Mouse (Mus musculus) limb, embryonic 14.5 days (tissue): Measurements from ENCODE around the gene Gpr137b. TPM values are rescaled to one million over a fixed set of nuclear protein-coding genes. Genes with fewer than 3 reads are reported as not detected.
"Not testable (repeated sequence)": the region's sequence is repeated elsewhere in the genome, so short reads cannot be mapped to it uniquely, and the experiment has no call there.

Source experiments
- ATAC-seq: fragments of 200-750 bp; cut with Nextera tagmentation; 2 replicates; pipeline ENCODE4 v1.8.0; 2017; ENCODE audit warnings: low read depth, moderate number of reproducible peaks, moderate TSS enrichment; ENCODE audit not compliant: low FRiP score
- DNase-seq: peaks from one replicate; pipeline ENCODE4 v3.0.0-alpha.2; 2015; ENCODE audit warnings: low spot score
- H3K27ac ChIP-seq: fragments of 300-500 bp; sonication (generic); replicated peaks from 2 replicates; pipeline ENCODE4 v1.5.1; 2014; ENCODE audit warnings: low read depth, mild to moderate bottlenecking, low read length, moderate library complexity, mixed read lengths
- H3K27me3 ChIP-seq: fragments of 300-500 bp; sonication (generic); 2 replicates; pipeline ENCODE4 v1.6.1; 2014; ENCODE audit warnings: low read length, mixed read lengths; ENCODE audit not compliant: control insufficient read depth, insufficient read depth
- H3K36me3 ChIP-seq: fragments of 300-500 bp; sonication (generic); 2 replicates; pipeline ENCODE4 v1.6.1; 2014; ENCODE audit warnings: mild to moderate bottlenecking, low read length, moderate library complexity, mixed read lengths; ENCODE audit not compliant: control insufficient read depth, insufficient read depth
- H3K4me1 ChIP-seq: fragments of 300-500 bp; sonication (generic); 2 replicates; pipeline ENCODE4 v1.6.1; 2014; ENCODE audit warnings: antibody characterized with exemption, low read length, mixed read lengths; ENCODE audit not compliant: control insufficient read depth, insufficient read depth
- H3K4me2 ChIP-seq: fragments of 300-500 bp; sonication (generic); replicated peaks from 2 replicates; pipeline ENCODE4 v1.6.1; 2014; ENCODE audit warnings: low read depth, mild to moderate bottlenecking, low read length, moderate library complexity; ENCODE audit not compliant: severe bottlenecking
- H3K4me3 ChIP-seq: fragments of 300-500 bp; sonication (generic); replicated peaks from 2 replicates; pipeline ENCODE4 v1.5.1; 2014; ENCODE audit warnings: low read length
- H3K9ac ChIP-seq: fragments of 300-500 bp; sonication (generic); 2 replicates; pipeline ENCODE4 v1.6.1; 2014; ENCODE audit warnings: mild to moderate bottlenecking, low read depth, low read length, moderate library complexity; ENCODE audit not compliant: severe bottlenecking
- H3K9me3 ChIP-seq: fragments of 300-500 bp; sonication (generic); 2 replicates; pipeline ENCODE4 v1.6.1; 2016; ENCODE audit warnings: low read length; ENCODE audit not compliant: control insufficient read depth
- POLR2A ChIP-seq: fragments of 200-500 bp; IDR thresholded peaks from 2 replicates; pipeline ENCODE4 v1.8.0; 2012; ENCODE audit warnings: inconsistent platforms, mild to moderate bottlenecking, moderate library complexity, borderline replicate concordance; ENCODE audit not compliant: insufficient read depth, insufficient read length; ENCODE audit errors: extremely low read depth
- WGBS: fragments of 180-500 bp; shearing (Covaris S2); extraction: QIAGEN DNeasy Blood & Tissue Kit; methylation state at CpG from one replicate; pipeline ENCODE4 v1.1.7; 2014; 5-methylcytosine and 5-hydroxymethylcytosine counted together
- polyA plus RNA-seq, 2 experiments: library from polyadenylated mRNA; depleted of rRNA in 1 of 2; stranded (reverse) in 1 of 2; unstranded in 1 of 2; fragments of >200 nt; fragmentation: Nextera tagmentation in 1 of 2; extraction: Ambion mirVana in 1 of 2; gene quantifications; 2 replicates each; pipeline versions ENCODE4 v1.2.1 to v1.2.3; 2012 to 2014

The Gpr137b gene
- polyA plus RNA-seq, 2 experiments: 11.7 to 14.9 TPM

- WGBS: under 1% methylated on average over 12 of the region's 15 CpGs
- peak; percentile 42 for DNase-seq
- not testable (repeated sequence) for H3K9me3 ChIP-seq, H3K4me1 ChIP-seq, H3K9ac ChIP-seq, H3K27ac ChIP-seq, H3K36me3 ChIP-seq, H3K27me3 ChIP-seq
- peak overlapping the region; percentile 34 for H3K4me3 ChIP-seq
- peak; percentile 74 for ATAC-seq
- peak overlapping the region; percentile 46 for H3K4me2 ChIP-seq
Observed at GRCm38 (mm10) chr13:13394096-13394395, 232 bp upstream of the Gpr137b start.

- not testable (repeated sequence) for ATAC-seq, DNase-seq, H3K36me3 ChIP-seq, H3K27me3 ChIP-seq, H3K4me2 ChIP-seq, H3K4me1 ChIP-seq, H3K4me3 ChIP-seq, H3K9me3 ChIP-seq, H3K9ac ChIP-seq, H3K27ac ChIP-seq
- WGBS: 80% methylated on average over 1 of the region's 7 CpGs
Observed at GRCm38 (mm10) chr13:13378168-13378859, 15.5 kb downstream of the Gpr137b start.

- TF ChIP-seq POLR2A: no peak
- Histone ChIP-seq H3K4me1 (no peaks in the 10 kb centered on the region), H3K27ac (no peak overlapping the region), H3K27me3 (no peaks in the 10 kb centered on the region), H3K4me3 (no peak overlapping the region), H3K9ac (no peak overlapping the region), H3K36me3 (no peaks in the 10 kb centered on the region), H3K9me3 (no peaks in the 10 kb centered on the region), H3K4me2 (no peak overlapping the region)
- ATAC-seq (no peak), DNase-seq (no peak)
- 74% methylated on average over 5 of the region's 5 CpGs for WGBS
Observed at GRCm38 (mm10) chr13:13377180-13377579, 16.6 kb downstream of the Gpr137b start.

DNA sequence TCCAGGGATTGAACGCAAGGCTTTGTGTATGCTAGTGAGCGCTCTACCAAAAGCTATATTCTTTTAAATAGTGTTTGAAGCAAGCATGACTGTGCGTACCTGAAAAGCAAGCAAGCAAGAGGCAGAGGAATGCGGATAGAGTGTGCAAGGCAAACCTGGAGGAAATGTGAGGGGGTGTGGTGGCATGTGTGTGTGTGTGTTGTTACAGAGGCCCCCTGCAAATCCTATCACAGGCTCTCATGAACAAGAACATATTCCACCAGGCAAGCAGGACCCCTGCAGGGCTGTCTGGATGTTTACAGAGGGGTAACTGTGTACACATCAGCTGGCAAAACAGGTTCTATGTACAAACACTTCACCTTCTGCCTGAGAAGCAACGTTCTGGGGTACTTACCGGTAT lies 19.8 kb downstream of the Gpr137b start:
- not testable (repeated sequence) for H3K27ac ChIP-seq, H3K9me3 ChIP-seq, DNase-seq, ATAC-seq, H3K9ac ChIP-seq, H3K4me3 ChIP-seq, H3K4me1 ChIP-seq, H3K27me3 ChIP-seq, H3K4me2 ChIP-seq, H3K36me3 ChIP-seq
- 89% methylated on average over 4 of the region's 6 CpGs for WGBS

DNA sequence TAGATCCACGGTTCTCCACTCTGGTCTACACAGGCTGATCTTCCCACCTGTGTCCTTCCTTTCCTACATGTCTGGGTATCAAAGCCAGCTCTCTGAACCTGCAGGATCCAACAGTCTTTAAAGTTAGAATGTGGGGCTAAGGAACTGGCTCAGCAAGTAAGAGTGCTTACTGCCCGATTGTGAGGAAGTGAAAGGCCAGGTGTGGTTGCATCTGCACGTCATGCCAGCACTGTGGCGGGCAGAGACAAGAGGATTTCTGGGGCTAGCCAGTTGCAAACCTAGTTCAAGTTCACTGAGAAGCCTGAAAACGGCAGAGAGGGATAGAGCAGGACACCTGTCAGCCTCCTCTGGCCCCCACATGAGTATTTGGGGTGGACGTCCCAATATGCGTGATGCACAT lies 22.4 kb downstream of the Gpr137b start:
- not testable (repeated sequence) for H3K4me1 ChIP-seq, H3K4me3 ChIP-seq, DNase-seq, H3K36me3 ChIP-seq, H3K4me2 ChIP-seq, H3K27me3 ChIP-seq, H3K9ac ChIP-seq, H3K27ac ChIP-seq, H3K9me3 ChIP-seq, ATAC-seq
- 95% methylated on average over 7 of the region's 7 CpGs for WGBS

DNA sequence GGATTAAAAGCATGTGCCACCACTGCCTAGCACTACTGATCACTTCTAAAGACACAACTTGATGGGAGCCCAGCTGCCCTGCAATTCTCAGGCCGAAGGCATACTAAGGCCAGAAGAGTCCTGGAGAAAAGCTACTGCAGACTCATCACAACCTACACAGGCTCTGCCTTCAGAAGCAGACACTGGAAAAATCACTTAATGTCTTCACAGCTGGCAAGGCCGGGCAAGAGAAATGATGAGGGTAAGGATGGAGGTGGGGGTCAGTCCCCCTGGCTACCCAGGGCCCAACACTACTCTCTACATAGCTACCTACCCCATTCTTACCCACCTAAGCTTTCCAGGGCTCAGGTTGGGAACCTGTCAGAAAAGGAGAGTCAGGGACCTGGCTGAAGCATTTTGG lies 27.4 kb downstream of the Gpr137b start:
- WGBS: 95% methylated on average over 2 of the region's 2 CpGs
- not testable (repeated sequence) for H3K4me1 ChIP-seq, H3K27me3 ChIP-seq, ATAC-seq, H3K36me3 ChIP-seq, DNase-seq, H3K9me3 ChIP-seq, H3K4me3 ChIP-seq, H3K4me2 ChIP-seq, H3K27ac ChIP-seq, H3K9ac ChIP-seq

DNA sequence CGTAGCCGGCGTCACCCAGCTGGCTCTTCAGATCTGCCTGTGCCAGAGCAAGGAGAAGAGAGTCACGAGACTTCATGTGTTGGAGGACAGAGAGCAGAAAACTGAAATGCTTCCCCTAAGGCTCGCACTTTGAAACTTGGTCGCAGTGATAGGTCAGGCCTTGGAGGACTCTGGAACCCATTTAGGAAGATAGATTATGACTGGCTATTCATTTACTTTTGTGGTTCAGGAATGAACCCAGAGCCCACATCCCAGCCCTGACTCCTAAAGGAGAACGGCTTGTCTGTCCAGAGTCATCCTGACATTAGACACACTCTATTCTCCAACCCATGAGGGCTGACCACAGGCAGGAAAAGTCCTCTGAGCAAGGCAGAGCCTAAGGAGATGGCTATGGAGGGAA lies 30.3 kb downstream of the Gpr137b start:
- not testable (repeated sequence) for H3K4me2 ChIP-seq, H3K9me3 ChIP-seq, H3K9ac ChIP-seq, H3K27me3 ChIP-seq, H3K4me1 ChIP-seq, ATAC-seq, DNase-seq, H3K36me3 ChIP-seq, H3K4me3 ChIP-seq, H3K27ac ChIP-seq
- WGBS: 92% methylated on average over 7 of the region's 7 CpGs

DNA sequence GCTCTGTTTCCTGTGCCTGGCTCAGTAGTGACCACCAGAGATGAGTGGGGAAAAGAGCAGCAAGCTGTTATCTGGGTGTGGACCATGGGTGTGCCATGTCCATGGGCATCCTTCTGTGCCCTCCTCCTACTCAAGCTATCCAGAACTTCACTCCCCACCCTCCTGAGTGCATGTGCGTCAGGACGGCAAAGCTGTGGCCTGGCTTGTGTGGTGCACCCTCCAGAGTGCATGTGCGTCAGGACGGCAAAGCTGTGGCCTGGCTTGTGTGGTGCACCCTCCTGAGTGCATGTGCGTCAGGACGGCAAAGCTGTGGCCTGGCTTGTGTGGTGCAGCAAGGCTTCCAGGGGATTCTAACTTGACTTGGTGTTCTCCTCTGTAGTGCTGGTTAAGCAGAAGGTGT lies 31.6 kb downstream of the Gpr137b start:
- H3K4me3 ChIP-seq, DNase-seq, H3K9ac ChIP-seq, H3K4me1 ChIP-seq, H3K4me2 ChIP-seq, ATAC-seq, H3K27ac ChIP-seq, H3K36me3 ChIP-seq, H3K9me3 ChIP-seq, H3K27me3 ChIP-seq: not testable (repeated sequence)
- WGBS: 97% methylated on average over 6 of the region's 6 CpGs
